Mouse (Mus musculus): ENCODE results near the gene Wfdc21. TPM values are rescaled to one million over a fixed set of nuclear protein-coding genes. Genes with fewer than 3 reads are reported as not detected.

Gene Wfdc21
- total and polyA plus RNA-seq, 3 experiments = not detected

DNA sequence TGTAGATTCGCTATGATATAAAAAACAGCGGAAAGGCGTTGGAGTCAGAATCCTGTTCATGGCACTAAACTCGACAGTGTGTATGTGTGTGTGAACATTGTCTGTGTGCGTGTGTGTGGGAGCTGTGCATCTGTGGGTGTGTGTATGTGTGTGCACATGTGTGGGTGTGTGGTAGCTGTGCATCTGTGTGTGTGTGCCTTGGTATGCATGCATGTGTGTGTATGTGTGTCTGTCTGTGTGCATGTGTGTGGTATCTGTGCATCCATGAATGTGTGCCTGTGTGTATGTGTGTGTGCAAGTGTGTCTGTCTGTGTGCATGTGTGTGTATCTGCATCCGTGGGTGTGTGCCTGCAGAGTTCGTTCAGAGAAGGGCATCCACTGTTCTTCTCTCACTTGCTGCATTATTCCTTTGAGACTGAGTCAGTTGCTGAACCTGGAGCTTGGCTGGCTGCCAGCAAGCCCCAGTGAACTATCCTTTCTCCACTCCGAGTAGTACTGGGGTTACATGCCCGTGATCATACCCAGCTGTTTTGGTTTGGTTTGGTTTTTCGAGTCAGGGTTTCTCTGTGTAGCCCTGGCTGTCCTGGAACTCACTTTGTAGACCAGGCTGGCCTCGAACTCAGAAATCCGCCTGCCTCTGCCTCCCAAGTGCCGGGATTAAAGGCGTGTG, 37.3 kb downstream of the Wfdc21 start:
- H3K9me3 ChIP-seq (replicated peaks) = peaks cover 7% of the 10 kb centered on the region
- no peaks in the 10 kb centered on the region for H3K27me3 ChIP-seq (ENCODE audit: insufficient read depth, low read length)
- H3K4me3 ChIP-seq (ENCODE audit: low read depth, low read length) = no peak overlapping the region
- DNase-seq (ENCODE audit: low spot score) (no peak), ATAC-seq (ENCODE audit: extremely low read depth, insufficient number of reproducible peaks, low FRiP score, poor library complexity, severe bottlenecking) (no peak)
- TF ChIP-seq GATA2 (IDR thresholded peaks at IDR 0.05; ENCODE audit: borderline replicate concordance, low read depth, low read length) (no peak), POLR2AphosphoS5 (IDR thresholded peaks at IDR 0.05; ENCODE audit: insufficient replicate concordance, low read depth, low read length) (peak; percentile 86; the same call in 1 of the 2 replicates), GATA1 (IDR thresholded peaks at IDR 0.05; ENCODE audit: borderline replicate concordance, low read length) (no peak), CTCF (IDR thresholded peaks at IDR 0.05; ENCODE audit: low read depth, low read length) (no peak)
- H3K36me3 ChIP-seq (replicated peaks) = peaks cover 71% of the 10 kb centered on the region
- H3K4me1 ChIP-seq (ENCODE audit: insufficient read depth, low read depth, low read length) = peaks cover 7% of the 10 kb centered on the region

DNA sequence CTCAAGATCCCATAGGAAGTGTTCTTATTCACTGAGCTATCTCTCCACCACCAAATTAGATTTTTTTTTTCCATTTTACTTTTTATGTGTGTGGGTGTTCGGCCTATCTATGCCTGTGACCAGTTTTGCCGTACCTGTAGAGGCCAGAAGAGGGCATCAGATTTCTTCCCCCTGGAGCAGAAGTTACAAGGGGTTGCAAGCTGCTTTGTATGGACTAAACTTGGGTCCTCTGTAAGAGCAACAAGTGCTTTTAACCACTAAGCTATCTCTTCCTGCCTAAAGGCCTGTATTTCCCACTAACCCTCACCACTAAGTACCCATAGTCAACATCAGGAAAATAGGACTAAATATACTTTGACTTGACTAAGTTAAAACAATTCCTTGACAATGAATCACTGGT, 37.9 kb downstream of the Wfdc21 start:
- TF ChIP-seq POLR2AphosphoS5 (IDR thresholded peaks at IDR 0.05; ENCODE audit: insufficient replicate concordance, low read depth, low read length) (no peak), CTCF (IDR thresholded peaks at IDR 0.05; ENCODE audit: low read depth, low read length) (no peak), TAL1 (conservative IDR thresholded peaks at IDR 0.05; ENCODE audit: low read depth, low read length) (no peak), GATA2 (IDR thresholded peaks at IDR 0.05; ENCODE audit: borderline replicate concordance, low read depth, low read length) (no peak), GATA1 (IDR thresholded peaks at IDR 0.05; ENCODE audit: borderline replicate concordance, low read length) (no peak)
- Histone ChIP-seq H3K4me1 (ENCODE audit: insufficient read depth, low read depth, low read length) (peaks cover 7% of the 10 kb centered on the region), H3K36me3 (replicated peaks) (peaks cover 65% of the 10 kb centered on the region), H3K9me3 (replicated peaks) (peaks cover 7% of the 10 kb centered on the region), H3K27me3 (ENCODE audit: insufficient read depth, low read length) (no peaks in the 10 kb centered on the region), H3K4me3 (ENCODE audit: low read depth, low read length) (no peak overlapping the region)
- DNase-seq (ENCODE audit: low spot score) = no peak
- ATAC-seq (ENCODE audit: extremely low read depth, insufficient number of reproducible peaks, low FRiP score, poor library complexity, severe bottlenecking) = no peak

DNA sequence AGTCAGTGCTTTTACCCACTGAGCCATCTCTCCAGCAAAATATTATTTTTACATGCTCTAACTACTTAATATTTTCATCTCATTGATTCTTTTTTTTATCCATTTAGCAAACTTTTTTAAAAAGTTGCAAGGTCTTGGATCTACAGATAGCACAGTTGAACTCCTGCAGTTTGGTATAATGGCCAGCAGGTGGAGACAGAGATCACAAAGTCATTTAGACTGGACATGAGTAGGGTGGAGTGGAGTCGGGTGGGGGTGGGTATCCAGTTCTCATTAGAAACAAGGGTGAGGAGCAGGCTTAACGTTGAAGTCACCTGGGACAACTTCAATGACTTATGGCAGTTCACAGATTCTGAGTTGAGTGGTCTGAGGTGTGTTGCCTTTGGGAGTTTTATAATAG, 38.6 kb downstream of the Wfdc21 start:
- Histone ChIP-seq H3K4me3 (ENCODE audit: low read depth, low read length) (no peak overlapping the region), H3K4me1 (ENCODE audit: insufficient read depth, low read depth, low read length) (peaks cover 7% of the 10 kb centered on the region), H3K9me3 (replicated peaks) (peaks cover 5% of the 10 kb centered on the region), H3K36me3 (replicated peaks) (peaks cover 58% of the 10 kb centered on the region), H3K27me3 (ENCODE audit: insufficient read depth, low read length) (no peaks in the 10 kb centered on the region)
- peak; percentile 20 for DNase-seq (ENCODE audit: low spot score)
- peak; percentile 49 for TF ChIP-seq CTCF (IDR thresholded peaks at IDR 0.05; ENCODE audit: low read depth, low read length)
- no peak for TF ChIP-seq GATA2 (IDR thresholded peaks at IDR 0.05; ENCODE audit: borderline replicate concordance, low read depth, low read length)
- no peak for ATAC-seq (ENCODE audit: extremely low read depth, insufficient number of reproducible peaks, low FRiP score, poor library complexity, severe bottlenecking)

DNA sequence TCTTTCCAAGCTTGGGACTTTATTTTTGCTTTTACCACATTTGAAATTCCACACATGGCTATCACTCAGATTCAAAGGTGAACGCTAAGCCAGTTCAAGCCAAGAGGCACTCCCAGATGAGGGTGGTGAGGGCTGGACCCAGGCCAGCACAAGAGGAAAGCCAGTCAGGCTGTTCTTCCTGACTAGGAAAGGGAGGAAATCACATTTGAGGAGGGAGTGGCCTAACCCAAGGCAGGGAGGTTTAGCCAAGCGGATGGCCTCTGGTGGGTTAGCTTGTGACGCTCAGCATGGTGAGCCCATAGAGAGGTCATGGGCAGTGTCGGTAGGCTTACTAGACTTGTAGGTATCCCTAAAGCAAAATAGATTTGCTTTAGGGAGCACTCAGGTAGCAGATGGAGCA, 40.1 kb downstream of the Wfdc21 start:
- DNase-seq (ENCODE audit: low spot score) = no peak
- Histone ChIP-seq H3K36me3 (replicated peaks) (peaks cover 44% of the 10 kb centered on the region), H3K4me1 (ENCODE audit: insufficient read depth, low read depth, low read length) (peaks cover 7% of the 10 kb centered on the region), H3K9me3 (replicated peaks) (no peaks in the 10 kb centered on the region), H3K4me3 (ENCODE audit: low read depth, low read length) (no peak overlapping the region), H3K27me3 (ENCODE audit: insufficient read depth, low read length) (no peaks in the 10 kb centered on the region)
- no peak for ATAC-seq (ENCODE audit: extremely low read depth, insufficient number of reproducible peaks, low FRiP score, poor library complexity, severe bottlenecking)
- TF ChIP-seq CTCF (IDR thresholded peaks at IDR 0.05; ENCODE audit: low read depth, low read length) = no peak
- TF ChIP-seq TAL1 (conservative IDR thresholded peaks at IDR 0.05; ENCODE audit: low read depth, low read length) = no peak
- no peak for TF ChIP-seq GATA1 (IDR thresholded peaks at IDR 0.05; ENCODE audit: borderline replicate concordance, low read length)
- TF ChIP-seq POLR2AphosphoS5 (IDR thresholded peaks at IDR 0.05; ENCODE audit: insufficient replicate concordance, low read depth, low read length) = no peak
- no peak for TF ChIP-seq GATA2 (IDR thresholded peaks at IDR 0.05; ENCODE audit: borderline replicate concordance, low read depth, low read length)

DNA sequence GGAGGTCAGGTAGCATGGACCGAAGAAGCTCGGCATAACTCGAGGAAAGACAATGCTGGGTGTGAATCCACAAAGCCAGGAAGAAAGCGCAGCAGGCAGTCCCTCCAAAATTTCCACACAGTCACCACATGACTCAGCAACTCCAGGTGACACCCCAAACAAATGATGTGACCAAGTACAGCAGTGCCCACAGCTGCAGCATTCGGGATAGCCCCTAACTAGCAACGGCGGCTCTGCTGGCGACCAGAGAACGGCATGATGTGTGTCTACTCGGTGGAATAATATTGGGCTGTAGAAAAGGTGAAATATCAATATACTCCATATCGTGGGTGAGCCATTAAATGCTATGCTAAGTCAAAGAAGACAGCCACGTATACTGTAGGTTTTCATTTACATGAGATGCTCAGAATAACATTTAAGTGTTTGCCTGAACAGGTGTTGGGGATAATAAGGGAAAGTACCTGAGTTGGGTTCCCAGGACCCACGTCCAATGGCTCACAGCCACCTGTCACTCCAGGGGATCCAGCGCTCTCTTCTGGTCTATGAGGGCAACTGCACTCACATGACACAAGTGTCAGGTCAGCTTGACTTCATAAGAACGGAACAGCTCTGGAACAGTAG, 40.8 kb downstream of the Wfdc21 start:
- no peak for TF ChIP-seq POLR2AphosphoS5 (IDR thresholded peaks at IDR 0.05; ENCODE audit: insufficient replicate concordance, low read depth, low read length)
- TF ChIP-seq GATA1 (IDR thresholded peaks at IDR 0.05; ENCODE audit: borderline replicate concordance, low read length) = no peak
- TF ChIP-seq GATA2 (IDR thresholded peaks at IDR 0.05; ENCODE audit: borderline replicate concordance, low read depth, low read length) = no peak
- no peak for TF ChIP-seq CTCF (IDR thresholded peaks at IDR 0.05; ENCODE audit: low read depth, low read length)
- TF ChIP-seq TAL1 (conservative IDR thresholded peaks at IDR 0.05; ENCODE audit: low read depth, low read length) = no peak
- DNase-seq (ENCODE audit: low spot score) = no peak

DNA sequence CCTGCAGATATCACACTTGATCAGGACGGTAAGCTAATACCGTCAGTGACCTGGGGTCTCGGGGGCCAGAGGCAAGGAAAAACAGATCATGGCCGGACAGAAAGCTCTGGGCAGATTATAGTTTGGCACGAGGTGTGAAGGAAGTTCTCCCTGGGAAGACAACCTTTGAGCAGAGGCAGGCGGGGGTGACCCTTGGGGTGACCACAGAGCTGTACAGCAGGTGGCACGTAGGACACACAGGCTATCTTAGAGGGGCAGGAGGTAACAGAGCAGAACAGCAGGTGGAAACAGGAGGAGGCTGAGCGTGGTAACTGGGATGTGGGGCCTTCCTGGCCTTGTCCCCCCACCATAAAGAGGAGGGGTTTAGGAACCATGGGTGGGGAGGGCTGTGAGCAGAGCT, 41.6 kb downstream of the Wfdc21 start:
- Histone ChIP-seq H3K4me3 (ENCODE audit: low read depth, low read length) (no peak overlapping the region), H3K27me3 (ENCODE audit: insufficient read depth, low read length) (peaks cover 6% of the 10 kb centered on the region), H3K36me3 (replicated peaks) (peaks cover 31% of the 10 kb centered on the region), H3K9me3 (replicated peaks) (no peaks in the 10 kb centered on the region), H3K4me1 (ENCODE audit: insufficient read depth, low read depth, low read length) (peaks cover 7% of the 10 kb centered on the region)
- DNase-seq (ENCODE audit: low spot score) = no peak
- TF ChIP-seq GATA1 (IDR thresholded peaks at IDR 0.05; ENCODE audit: borderline replicate concordance, low read length) = no peak
- no peak for TF ChIP-seq POLR2AphosphoS5 (IDR thresholded peaks at IDR 0.05; ENCODE audit: insufficient replicate concordance, low read depth, low read length)
- TF ChIP-seq TAL1 (conservative IDR thresholded peaks at IDR 0.05; ENCODE audit: low read depth, low read length) = no peak
- no peak for TF ChIP-seq GATA2 (IDR thresholded peaks at IDR 0.05; ENCODE audit: borderline replicate concordance, low read depth, low read length)
- TF ChIP-seq CTCF (IDR thresholded peaks at IDR 0.05; ENCODE audit: low read depth, low read length) = no peak
- ATAC-seq (ENCODE audit: extremely low read depth, insufficient number of reproducible peaks, low FRiP score, poor library complexity, severe bottlenecking) = no peak

More for the DNA sequence above, 40.8 kb downstream of the Wfdc21 start:
- Histone ChIP-seq H3K27me3 (ENCODE audit: insufficient read depth, low read length) (no peaks in the 10 kb centered on the region), H3K4me1 (ENCODE audit: insufficient read depth, low read depth, low read length) (peaks cover 7% of the 10 kb centered on the region), H3K36me3 (replicated peaks) (peaks cover 39% of the 10 kb centered on the region), H3K4me3 (ENCODE audit: low read depth, low read length) (no peak overlapping the region), H3K9me3 (replicated peaks) (no peaks in the 10 kb centered on the region)
- no peak for ATAC-seq (ENCODE audit: extremely low read depth, insufficient number of reproducible peaks, low FRiP score, poor library complexity, severe bottlenecking)
